Mouse (Mus musculus): Measurements from ENCODE around the gene Tmem131. TPM values are rescaled to one million over a fixed set of nuclear protein-coding genes. Genes with fewer than 3 reads are reported as not detected.

Gene Tmem131
- 44.4 TPM for polyA plus RNA-seq (2021)

- no peak for DNase-seq (ENCODE audit: low read depth, low spot score)
- in situ Hi-C loops (cut with MboI; ENCODE audit: low pct_unique_long_range_greater_than_20kb): no loop called here
- POLR2A ChIA-PET: no interaction called here
- ATAC-seq: no peak
- CTCF ChIA-PET: no interaction called here
- H3K27me3 ChIP-seq: no peaks in the 10 kb centered on the region
- TF ChIP-seq CTCF (IDR thresholded peaks at IDR 0.05): no peak
Measured at GRCm38 (mm10) chr1:36943653-36944052, at the start of gene Tmem131. TSS of gene Tmem131 (minus strand) at chr1:36943666.

- CTCF ChIA-PET: no interaction called here
- POLR2A ChIA-PET: no interaction called here
Measured at GRCm38 (mm10) chr1:36988561-36988960, 45.1 kb upstream of the Tmem131 start.

GRCm38 (mm10) chr1:36988161-36988560 lies 44.7 kb upstream of the Tmem131 start:
- ATAC-seq (no peak), DNase-seq (ENCODE audit: low read depth, low spot score) (no peak)
- POLR2A ChIA-PET: no interaction called here
- in situ Hi-C loops (cut with MboI; ENCODE audit: low pct_unique_long_range_greater_than_20kb): no loop called here
- TF ChIP-seq CTCF (IDR thresholded peaks at IDR 0.05): no peak
- H3K27me3 ChIP-seq: peaks cover 25% of the 10 kb centered on the region
- CTCF ChIA-PET: no interaction called here

More at GRCm38 (mm10) chr1:36988561-36988960, 45.1 kb upstream of the Tmem131 start:
- TF ChIP-seq CTCF (IDR thresholded peaks at IDR 0.05): no peak
- in situ Hi-C loops (cut with MboI; ENCODE audit: low pct_unique_long_range_greater_than_20kb): no loop called here
- peaks cover 25% of the 10 kb centered on the region for H3K27me3 ChIP-seq
- no peak for DNase-seq (ENCODE audit: low read depth, low spot score)
- no peak for ATAC-seq

- ChIA-PET POLR2A (no interaction called here), CTCF (no interaction called here)
- no peak for DNase-seq (ENCODE audit: low read depth, low spot score)
Measured at GRCm38 (mm10) chr1:36987172-36988148, 44.0 kb upstream of the Tmem131 start.

GRCm38 (mm10) chr1:36986396-36987160 lies 43.1 kb upstream of the Tmem131 start:
- peaks cover 23% of the 10 kb centered on the region for H3K27me3 ChIP-seq
- in situ Hi-C loops (cut with MboI; ENCODE audit: low pct_unique_long_range_greater_than_20kb): no loop called here
- POLR2A ChIA-PET: no interaction called here

More at GRCm38 (mm10) chr1:36987172-36988148, 44.0 kb upstream of the Tmem131 start:
- ATAC-seq: no peak
- no peak for TF ChIP-seq CTCF (IDR thresholded peaks at IDR 0.05)
- in situ Hi-C loops (cut with MboI; ENCODE audit: low pct_unique_long_range_greater_than_20kb): no loop called here
- peaks cover 25% of the 10 kb centered on the region for H3K27me3 ChIP-seq

GRCm38 (mm10) chr1:36985896-36986295 lies 42.4 kb upstream of the Tmem131 start:
- ATAC-seq (no peak), DNase-seq (ENCODE audit: low read depth, low spot score) (no peak)
- ChIA-PET POLR2A (no interaction called here), CTCF (no interaction called here)
- in situ Hi-C loops (cut with MboI; ENCODE audit: low pct_unique_long_range_greater_than_20kb): no loop called here
- peaks cover 22% of the 10 kb centered on the region for H3K27me3 ChIP-seq
- TF ChIP-seq CTCF (IDR thresholded peaks at IDR 0.05): no peak

More at GRCm38 (mm10) chr1:36986396-36987160, 43.1 kb upstream of the Tmem131 start:
- DNase-seq (ENCODE audit: low read depth, low spot score) (no peak), ATAC-seq (no peak)
- no peak for TF ChIP-seq CTCF (IDR thresholded peaks at IDR 0.05)
- CTCF ChIA-PET: no interaction called here

GRCm38 (mm10) chr1:36984406-36984805 lies 40.9 kb upstream of the Tmem131 start:
- CTCF ChIA-PET: no interaction called here
- in situ Hi-C loops (cut with MboI; ENCODE audit: low pct_unique_long_range_greater_than_20kb): no loop called here
- no peak for TF ChIP-seq CTCF (IDR thresholded peaks at IDR 0.05)
- DNase-seq (ENCODE audit: low read depth, low spot score) (no peak), ATAC-seq (no peak)
- H3K27me3 ChIP-seq: peaks cover 20% of the 10 kb centered on the region
- POLR2A ChIA-PET: no interaction called here

- TF ChIP-seq CTCF (IDR thresholded peaks at IDR 0.05): no peak
- in situ Hi-C loops (cut with MboI; ENCODE audit: low pct_unique_long_range_greater_than_20kb): no loop called here
- POLR2A ChIA-PET: no interaction called here
- H3K27me3 ChIP-seq: peaks cover 20% of the 10 kb centered on the region
- DNase-seq (ENCODE audit: low read depth, low spot score) (no peak), ATAC-seq (no peak)
- CTCF ChIA-PET: no interaction called here
Measured at GRCm38 (mm10) chr1:36983754-36984153, 40.3 kb upstream of the Tmem131 start.

GRCm38 (mm10) chr1:36982191-36982961 lies 38.9 kb upstream of the Tmem131 start:
- H3K27me3 ChIP-seq: peaks cover 12% of the 10 kb centered on the region
- POLR2A ChIA-PET: no interaction called here
- ATAC-seq (no peak), DNase-seq (ENCODE audit: low read depth, low spot score) (no peak)
- CTCF ChIA-PET: interaction anchor here (1.5 kb wide), 1 partner anchor 33 kb away, joined by 3 read pairs; no protein-coding TSS in a partner anchor
- TF ChIP-seq CTCF (IDR thresholded peaks at IDR 0.05): no peak
- in situ Hi-C loops (cut with MboI; ENCODE audit: low pct_unique_long_range_greater_than_20kb): no loop called here

GRCm38 (mm10) chr1:36976770-36977169 lies 33.3 kb upstream of the Tmem131 start:
- POLR2A ChIA-PET: interaction anchor here (0.7 kb wide), 1 partner anchor 199 kb away, joined by 4 read pairs; no protein-coding TSS in a partner anchor

More at GRCm38 (mm10) chr1:36976770-36977169, 33.3 kb upstream of the Tmem131 start:
- in situ Hi-C loops (cut with MboI; ENCODE audit: low pct_unique_long_range_greater_than_20kb): no loop called here
- DNase-seq (ENCODE audit: low read depth, low spot score) (no peak), ATAC-seq (no peak)
- CTCF ChIA-PET: no interaction called here
- peaks cover 9% of the 10 kb centered on the region for H3K27me3 ChIP-seq
- no peak for TF ChIP-seq CTCF (IDR thresholded peaks at IDR 0.05)

Data from Patski (cell line).